Mouse (Mus musculus): Measurements from ENCODE around the gene Adamts8. TPM values are rescaled to one million over a fixed set of nuclear protein-coding genes. Genes with fewer than 3 reads are reported as not detected.

Adamts8 gene
- total RNA-seq, 1 experiment from 2014 or later, result not detected

DNA sequence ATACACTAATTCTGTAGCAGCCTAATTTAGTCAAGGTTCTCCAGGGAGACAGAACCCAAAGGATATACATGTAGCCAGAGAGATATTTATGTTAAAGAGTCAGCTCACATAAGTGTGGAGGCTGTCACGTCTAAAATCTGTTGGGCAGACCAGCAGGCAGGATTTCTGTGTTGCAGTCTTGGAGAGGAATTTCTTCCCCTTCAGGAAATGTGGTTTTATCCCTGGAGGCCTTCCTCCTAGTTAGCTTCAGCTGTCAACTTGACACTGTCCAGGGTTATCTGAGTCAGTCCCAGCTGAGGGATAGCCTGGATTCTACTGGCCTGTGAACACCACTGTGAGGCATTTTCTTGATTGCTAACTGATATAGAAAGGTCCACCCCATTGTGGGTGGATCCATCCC is 69.2 kb downstream of the Adamts8 start:
- ATAC-seq (replicated peaks in 1 of 2; ENCODE audit: insufficient read depth in 1 of 2, low FRiP score in 2 of 2, low TSS enrichment in 1 of 2, low read depth in 1 of 2, poor library complexity in 2 of 2, severe bottlenecking in 2 of 2), result no peak

DNA sequence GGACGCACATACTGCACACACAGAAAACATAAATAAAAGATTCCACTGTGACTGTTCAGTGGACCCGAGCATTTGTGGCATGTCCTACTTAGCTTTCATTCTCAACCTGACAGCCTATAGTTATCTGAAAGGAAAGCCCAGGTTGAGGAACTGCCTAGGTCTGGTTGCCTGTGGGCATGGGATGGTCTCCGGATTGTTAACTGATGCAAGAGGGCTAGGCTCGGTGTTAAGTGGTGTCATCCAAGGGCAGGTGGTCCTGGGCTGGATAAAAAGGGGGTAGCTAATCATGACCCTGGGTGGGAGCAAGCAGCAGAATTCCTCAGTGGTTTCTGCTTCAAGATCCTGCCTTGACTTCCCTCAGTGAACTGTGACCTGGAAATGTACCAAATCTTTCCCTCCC is 70.3 kb downstream of the Adamts8 start:
- no peak for ATAC-seq (replicated peaks in 1 of 2; ENCODE audit: insufficient read depth in 1 of 2, low FRiP score in 2 of 2, low TSS enrichment in 1 of 2, low read depth in 1 of 2, poor library complexity in 2 of 2, severe bottlenecking in 2 of 2)

DNA sequence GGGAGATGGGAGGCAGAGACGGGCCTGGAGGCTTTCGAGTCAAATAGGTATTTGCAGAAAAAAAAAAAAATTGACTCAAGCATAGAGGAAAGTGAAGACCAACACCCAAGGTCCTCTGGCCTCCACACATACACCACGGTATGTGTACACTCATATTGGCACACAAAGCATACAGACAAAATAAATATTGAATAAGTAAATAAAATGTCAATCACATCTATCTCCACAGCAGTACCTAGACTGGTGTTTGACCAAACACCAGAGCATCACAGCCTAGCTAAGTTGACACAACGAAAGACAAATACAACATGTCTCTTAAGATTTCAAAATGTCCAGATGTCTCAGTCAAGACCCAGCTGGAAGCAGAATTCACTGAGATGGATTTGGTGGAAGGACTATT is 71.1 kb downstream of the Adamts8 start:
- no peak for ATAC-seq (replicated peaks in 1 of 2; ENCODE audit: insufficient read depth in 1 of 2, low FRiP score in 2 of 2, low TSS enrichment in 1 of 2, low read depth in 1 of 2, poor library complexity in 2 of 2, severe bottlenecking in 2 of 2)

Other genes with a start within 250 kb of the Adamts8 start
- 0.10 TPM in 1 of 2 replicates, not detected in the other for gene Adamts15, start 20.1 kb upstream of the Adamts8 start, total RNA-seq (2017)
- gene Zbtb44, start 88.1 kb downstream of the Adamts8 start, total RNA-seq (2017), result 32.7 and 36.3 TPM in 2 replicates
- gene St14, start 189.3 kb downstream of the Adamts8 start, total RNA-seq (2017), result 11.3 and 16.6 TPM in 2 replicates